8 mouse cellular contexts compared by ENCODE assay signal in genomic region chrX:7722691-7723090, GRCm38 (mm10). TPM values are rescaled to one million over a fixed set of nuclear protein-coding genes. Genes with fewer than 3 reads are reported as not detected.
DNase-seq lines count a peak whose midpoint lies in the region; ATAC-seq lines count a peak whose summit lies in the region.

No protein-coding gene starts in this region.

- no peaks in the 10 kb centered on the region for H3K9me3 ChIP-seq in lung, embryonic 16.5 days (ENCODE audit: control insufficient read depth, low read length)
- H3K9me3 ChIP-seq in embryonic facial prominence, embryonic 10.5 days: no peaks in the 10 kb centered on the region; the same call in 1 of the 2 replicates
- H3K9me3 ChIP-seq in intestine, embryonic 16.5 days (ENCODE audit: control insufficient read depth, low read length): no peaks in the 10 kb centered on the region
- H3K9me3 ChIP-seq in neural tube, embryonic 15.5 days (replicated peaks): no peaks in the 10 kb centered on the region

- peak overlapping the region; percentile 98 for H3K27ac ChIP-seq in lung, embryonic 16.5 days (ENCODE audit: low read length)
- H3K27ac ChIP-seq in embryonic facial prominence, embryonic 10.5 days (replicated peaks): peak overlapping the region; percentile 93; the same call in 1 of the 2 replicates
- no peak overlapping the region for H3K27ac ChIP-seq in intestine, embryonic 16.5 days (ENCODE audit: low read length)
- no peak overlapping the region for H3K27ac ChIP-seq in neural tube, embryonic 15.5 days (replicated peaks)

- DNase-seq in lung, postnatal 25 days (ENCODE audit: low spot score): no peak
- DNase-seq in embryonic facial prominence, embryonic 10.5 days (ENCODE audit: low spot score): no peak
- DNase-seq in thymus, postnatal 4 days: no peak
- no peak for DNase-seq in T-cell, adult 2 months (ENCODE audit: low spot score)
- no peak for DNase-seq in retina, embryonic 14.5 days (ENCODE audit: low spot score)

- peak overlapping the region; percentile 66 for H3K4me3 ChIP-seq in lung, embryonic 16.5 days (ENCODE audit: low read length)
- H3K4me3 ChIP-seq in embryonic facial prominence, embryonic 10.5 days: peak overlapping the region; percentile 69
- H3K4me3 ChIP-seq in intestine, embryonic 16.5 days (ENCODE audit: low read length): peak overlapping the region; percentile 65
- peak overlapping the region; percentile 55 for H3K4me3 ChIP-seq in neural tube, embryonic 15.5 days (replicated peaks)

- peak overlapping the region; percentile 76 for H3K9ac ChIP-seq in lung, embryonic 16.5 days (ENCODE audit: low read length)
- peak overlapping the region; percentile 73 for H3K9ac ChIP-seq in intestine, embryonic 16.5 days (ENCODE audit: low read depth, low read length)
- peak overlapping the region; percentile 54 for H3K9ac ChIP-seq in neural tube, embryonic 15.5 days (replicated peaks)

- H3K27me3 ChIP-seq in lung, embryonic 16.5 days (ENCODE audit: control insufficient read depth, insufficient read depth, low read depth, low read length): no peaks in the 10 kb centered on the region
- H3K27me3 ChIP-seq in embryonic facial prominence, embryonic 10.5 days (replicated peaks; ENCODE audit: low read depth, poor library complexity, severe bottlenecking): no peaks in the 10 kb centered on the region
- H3K27me3 ChIP-seq in intestine, embryonic 16.5 days (replicated peaks; ENCODE audit: control insufficient read depth, insufficient read depth, low read length): no peaks in the 10 kb centered on the region
- no peaks in the 10 kb centered on the region for H3K27me3 ChIP-seq in neural tube, embryonic 15.5 days (replicated peaks)

- H3K36me3 ChIP-seq in lung, embryonic 16.5 days (ENCODE audit: control insufficient read depth, insufficient read depth, low read length): peaks cover 5% of the 10 kb centered on the region
- H3K36me3 ChIP-seq in embryonic facial prominence, embryonic 10.5 days (replicated peaks): peaks cover 32% of the 10 kb centered on the region
- no peaks in the 10 kb centered on the region for H3K36me3 ChIP-seq in intestine, embryonic 16.5 days (ENCODE audit: control insufficient read depth, insufficient read depth, low read length)
- peaks cover 4% of the 10 kb centered on the region; the same call in 1 of the 2 replicates for H3K36me3 ChIP-seq in neural tube, embryonic 15.5 days

- 0 out of 2 replicates have a peak, but pooled peaks cover 3% of the 10 kb centered on the region for H3K4me1 ChIP-seq in lung, embryonic 16.5 days (replicated peaks; ENCODE audit: control insufficient read depth, insufficient read depth, low read length)
- H3K4me1 ChIP-seq in embryonic facial prominence, embryonic 10.5 days: peaks cover 5% of the 10 kb centered on the region; the same call in 1 of the 2 replicates
- H3K4me1 ChIP-seq in intestine, embryonic 16.5 days (ENCODE audit: control insufficient read depth, insufficient read depth, low read length): 0 out of 2 replicates have a peak, but pooled peaks cover 2% of the 10 kb centered on the region
- H3K4me1 ChIP-seq in neural tube, embryonic 15.5 days: peaks cover 7% of the 10 kb centered on the region

- H3K4me2 ChIP-seq in lung, embryonic 16.5 days (ENCODE audit: low read depth, low read length): peak overlapping the region; percentile 47
- peak overlapping the region; percentile 73 for H3K4me2 ChIP-seq in intestine, embryonic 16.5 days (ENCODE audit: low read depth, low read length)
- peak overlapping the region; percentile 66 for H3K4me2 ChIP-seq in neural tube, embryonic 15.5 days

- peak; percentile 20; the same call in 1 of the 2 replicates for ATAC-seq in lung, embryonic 16.5 days (ENCODE audit: low read depth)
- ATAC-seq in intestine, embryonic 16.5 days: no peak
- no peak for ATAC-seq in neural tube, embryonic 15.5 days (ENCODE audit: low FRiP score)

- WGBS in lung, embryonic 16.5 days: 12% methylated on average over 4 of the region's 4 CpGs
- 26% methylated on average over 4 of the region's 4 CpGs for WGBS in embryonic facial prominence, embryonic 10.5 days
- WGBS in intestine, embryonic 16.5 days: 15% methylated on average over 4 of the region's 4 CpGs
- WGBS in neural tube, embryonic 15.5 days: 24% methylated on average over 4 of the region's 4 CpGs

RNA-seq across cellular contexts. Expression of gene Gm45208, which starts 0.6 kb away (rescaled TPM):
- 0.72 and 1.7 TPM in 2 replicates for polyA plus RNA-seq in lung, embryonic 16.5 days (2015; fragmentation: Nextera tagmentation; extraction: Ambion mirVana)
- 0.36 and 0.61 TPM in 2 replicates for polyA plus RNA-seq in embryonic facial prominence, embryonic 10.5 days (2016; fragmentation: Nextera tagmentation; extraction: Ambion mirVana)
- 0.37 TPM in 1 of 2 replicates, not detected in the other for polyA plus RNA-seq in intestine, embryonic 16.5 days (2015; fragmentation: Nextera tagmentation; extraction: Ambion mirVana)
- 1.4 TPM in 1 of 2 replicates, not detected in the other for polyA plus RNA-seq in neural tube, embryonic 15.5 days (2015; fragmentation: Nextera tagmentation; extraction: Ambion mirVana)

RNA-seq across cellular contexts. Expression of gene Praf2, which starts 5.5 kb away (rescaled TPM):
- 54.7 and 60.6 TPM in 2 replicates for polyA plus RNA-seq in lung, embryonic 16.5 days (2015; fragmentation: Nextera tagmentation; extraction: Ambion mirVana)
- 73.0 and 73.6 TPM in 2 replicates for polyA plus RNA-seq in embryonic facial prominence, embryonic 10.5 days (2016; fragmentation: Nextera tagmentation; extraction: Ambion mirVana)
- polyA plus RNA-seq in intestine, embryonic 16.5 days (2015; fragmentation: Nextera tagmentation; extraction: Ambion mirVana): 59.7 and 60.8 TPM in 2 replicates
- polyA plus RNA-seq in neural tube, embryonic 15.5 days (2015; fragmentation: Nextera tagmentation; extraction: Ambion mirVana): 128 and 132 TPM in 2 replicates

RNA-seq across cellular contexts. Expression of gene Wdr45, which starts 8.6 kb away (rescaled TPM):
- polyA plus RNA-seq in lung, embryonic 16.5 days (2015; fragmentation: Nextera tagmentation; extraction: Ambion mirVana): 102 and 122 TPM in 2 replicates
- 22.5 and 23.8 TPM in 2 replicates for polyA plus RNA-seq in embryonic facial prominence, embryonic 10.5 days (2016; fragmentation: Nextera tagmentation; extraction: Ambion mirVana)
- 25.8 and 26.6 TPM in 2 replicates for polyA plus RNA-seq in intestine, embryonic 16.5 days (2015; fragmentation: Nextera tagmentation; extraction: Ambion mirVana)
- 34.6 and 34.9 TPM in 2 replicates for polyA plus RNA-seq in neural tube, embryonic 15.5 days (2015; fragmentation: Nextera tagmentation; extraction: Ambion mirVana)

RNA-seq across cellular contexts. Expression of gene Gpkow, which starts 25.8 kb away (rescaled TPM):
- 51.6 and 51.8 TPM in 2 replicates for polyA plus RNA-seq in lung, embryonic 16.5 days (2015; fragmentation: Nextera tagmentation; extraction: Ambion mirVana)
- 40.2 and 40.3 TPM in 2 replicates for polyA plus RNA-seq in embryonic facial prominence, embryonic 10.5 days (2016; fragmentation: Nextera tagmentation; extraction: Ambion mirVana)
- 28.0 and 29.5 TPM in 2 replicates for polyA plus RNA-seq in intestine, embryonic 16.5 days (2015; fragmentation: Nextera tagmentation; extraction: Ambion mirVana)
- 46.0 and 46.5 TPM in 2 replicates for polyA plus RNA-seq in neural tube, embryonic 15.5 days (2015; fragmentation: Nextera tagmentation; extraction: Ambion mirVana)

RNA-seq across cellular contexts. Expression of gene Ccdc120, which starts 28.0 kb away (rescaled TPM):
- 25.1 and 27.0 TPM in 2 replicates for polyA plus RNA-seq in lung, embryonic 16.5 days (2015; fragmentation: Nextera tagmentation; extraction: Ambion mirVana)
- polyA plus RNA-seq in embryonic facial prominence, embryonic 10.5 days (2016; fragmentation: Nextera tagmentation; extraction: Ambion mirVana): 20.3 and 22.1 TPM in 2 replicates
- 9.2 and 12.0 TPM in 2 replicates for polyA plus RNA-seq in intestine, embryonic 16.5 days (2015; fragmentation: Nextera tagmentation; extraction: Ambion mirVana)
- polyA plus RNA-seq in neural tube, embryonic 15.5 days (2015; fragmentation: Nextera tagmentation; extraction: Ambion mirVana): 50.8 and 56.3 TPM in 2 replicates

Comparison
In these comparisons a context has a peak if more than half of its experiments do, and no peak if none do; other contexts are left out.
1. H3K27ac ChIP-seq: peak in lung, embryonic 16.5 days (single experiment) and embryonic facial prominence, embryonic 10.5 days (single experiment); none in intestine, embryonic 16.5 days (single experiment) and neural tube, embryonic 15.5 days (single experiment).
2. Peak in every context shown above with its lines, with median percentiles within 50 percentile points of each other: H3K4me2 ChIP-seq, H3K4me3 ChIP-seq and H3K9ac ChIP-seq.